ENCODE assay signal across 11 mouse cellular contexts in the genomic region with DNA sequence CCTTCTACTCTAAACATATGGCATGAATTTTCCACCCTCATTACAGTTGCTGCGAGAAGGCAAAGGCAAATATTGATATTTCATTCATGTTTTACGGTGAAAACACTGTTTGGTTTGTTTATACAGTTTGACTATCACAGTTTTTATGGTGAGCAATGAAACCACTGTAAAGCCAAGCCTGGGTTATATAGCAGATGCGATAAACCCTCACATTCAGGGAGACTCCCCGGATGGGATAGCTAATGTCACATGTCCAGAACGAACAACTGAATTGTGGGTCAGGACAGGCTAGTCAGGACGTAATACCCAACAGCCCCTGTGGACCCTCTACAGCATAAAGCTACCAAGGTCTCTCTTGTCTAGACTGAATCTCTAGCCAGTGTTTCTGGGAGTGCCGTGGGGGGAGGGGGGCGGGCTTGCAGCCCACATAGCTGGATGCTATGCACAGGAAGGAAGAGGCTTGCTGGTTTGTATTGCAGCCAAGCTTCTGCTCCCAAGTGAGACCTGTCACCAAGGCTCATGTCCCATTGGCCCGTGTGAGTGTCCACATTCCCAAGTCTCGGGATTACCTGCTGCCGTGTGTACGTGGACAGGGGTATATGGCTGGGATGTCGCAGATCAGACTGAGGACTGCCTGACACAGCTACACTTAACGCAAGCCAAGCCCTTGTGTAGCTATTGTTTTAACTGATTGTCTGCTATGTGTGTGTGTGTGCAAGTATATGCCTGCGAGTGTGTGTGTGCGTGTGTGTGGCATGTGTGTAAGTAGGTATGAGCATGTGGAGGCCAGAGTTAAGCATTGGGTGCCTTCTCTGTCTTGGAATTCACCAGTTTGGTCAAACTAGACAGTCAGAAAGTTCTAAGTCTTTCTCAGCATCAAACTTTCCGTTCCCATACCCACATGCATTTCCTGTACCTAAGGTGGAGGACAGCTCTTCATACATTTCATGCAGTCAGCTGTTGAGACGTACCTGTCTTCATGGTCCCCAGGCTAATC.
A peak's percentile ranks its signal among the peaks of the same experiment; 100 is the strongest.
DNase-seq lines count a peak whose midpoint lies in the region; ATAC-seq and TF ChIP-seq lines count a peak whose summit lies in the region.
"Had no signal": no experiment of that assay in that cellular context is flagged by ENCODE, and none has a peak within 500 bp of the region (broad histone marks: within the 10 kb centered on the region; RNA-seq: fewer than 3 reads in every experiment).

No protein-coding gene starts in this region.

- H3K27me3 ChIP-seq in heart, embryonic 13.5 days (replicated peaks) = peaks cover 7% of the 10 kb centered on the region; the same call in 1 of the 2 replicates
- no peaks in the 10 kb centered on the region for H3K27me3 ChIP-seq in midbrain, embryonic 13.5 days
- no peaks in the 10 kb centered on the region for H3K27me3 ChIP-seq in midbrain, postnatal 0 days (ENCODE audit: insufficient read depth, low read length)

- H3K4me3 ChIP-seq in heart, embryonic 13.5 days = no peak overlapping the region
- H3K4me3 ChIP-seq in midbrain, embryonic 13.5 days (replicated peaks) = no peak overlapping the region
- no peak overlapping the region for H3K4me3 ChIP-seq in midbrain, postnatal 0 days (ENCODE audit: low read depth, low read length)
- H3K4me3 ChIP-seq: myocyte had no signal

- intact Hi-C loops in left cerebral cortex, postnatal 4 days (cut with DNase I) = no loop called here

- H3K4me2 ChIP-seq in heart, embryonic 13.5 days = peak overlapping the region; percentile 57; the same call in 1 of the 2 replicates
- H3K4me2 ChIP-seq in midbrain, embryonic 13.5 days (replicated peaks) = no peak overlapping the region
- no peak overlapping the region for H3K4me2 ChIP-seq in midbrain, postnatal 0 days (ENCODE audit: low read depth, low read length, poor library complexity, severe bottlenecking)

- H3K9ac ChIP-seq in heart, embryonic 13.5 days = no peak overlapping the region
- no peak overlapping the region for H3K9ac ChIP-seq in midbrain, embryonic 13.5 days (replicated peaks)
- no peak overlapping the region for H3K9ac ChIP-seq in midbrain, postnatal 0 days (replicated peaks; ENCODE audit: low read length, poor library complexity, severe bottlenecking)
- H3K9ac ChIP-seq: liver, embryonic 14.5 days had no signal

- WGBS in heart, embryonic 13.5 days = 72% methylated on average over 18 of the region's 18 CpGs
- 86% methylated on average over 18 of the region's 18 CpGs for WGBS in midbrain, embryonic 13.5 days
- 81% methylated on average over 18 of the region's 18 CpGs for WGBS in midbrain, postnatal 0 days
- WGBS in large intestine, adult 2 months = 36% methylated on average over 18 of the region's 18 CpGs

- H3K27ac ChIP-seq in heart, embryonic 13.5 days (replicated peaks) = no peak overlapping the region
- H3K27ac ChIP-seq in midbrain, embryonic 13.5 days = peak overlapping the region; percentile 54
- H3K27ac ChIP-seq in midbrain, postnatal 0 days (ENCODE audit: low read depth, low read length) = no peak overlapping the region; the same call in 1 of the 2 replicates
- H3K27ac ChIP-seq: liver, embryonic 14.5 days had no signal

- ATAC-seq in heart, embryonic 13.5 days (ENCODE audit: extremely low read depth, insufficient number of reproducible peaks, low FRiP score, low TSS enrichment) = no peak; the same call in 1 of the 2 replicates
- 0 out of 2 replicates have a peak, but pooled peaks have one; percentile 28 for ATAC-seq in midbrain, embryonic 13.5 days
- ATAC-seq in midbrain, postnatal 0 days (ENCODE audit: low FRiP score) = no peak

- H3K36me3 ChIP-seq in heart, embryonic 13.5 days = no peaks in the 10 kb centered on the region
- H3K36me3 ChIP-seq in midbrain, embryonic 13.5 days = no peaks in the 10 kb centered on the region
- no peaks in the 10 kb centered on the region for H3K36me3 ChIP-seq in midbrain, postnatal 0 days (ENCODE audit: insufficient read depth, low read length)

- H3K9me3 ChIP-seq in heart, embryonic 13.5 days = no peaks in the 10 kb centered on the region
- H3K9me3 ChIP-seq in midbrain, embryonic 13.5 days = no peaks in the 10 kb centered on the region
- no peaks in the 10 kb centered on the region for H3K9me3 ChIP-seq in midbrain, postnatal 0 days (ENCODE audit: low read length)

- TF ChIP-seq CTCF in midbrain, postnatal 0 days (IDR thresholded peaks at IDR 0.05) = no peak

- H3K4me1 ChIP-seq in heart, embryonic 13.5 days = peaks cover 19% of the 10 kb centered on the region
- H3K4me1 ChIP-seq in midbrain, embryonic 13.5 days (replicated peaks) = peaks cover 38% of the 10 kb centered on the region
- H3K4me1 ChIP-seq in midbrain, postnatal 0 days (ENCODE audit: insufficient read depth, low read length) = no peaks in the 10 kb centered on the region

- DNase-seq in heart, adult 18-20 months = no peak
- no peak for DNase-seq in midbrain, postnatal 0 days (ENCODE audit: low spot score)
- peak; percentile 68 for DNase-seq in large intestine, adult 2 months (ENCODE audit: low read depth, low spot score)
- DNase-seq in left cerebral cortex, postnatal 4 days = no peak
- no peak for DNase-seq in adrenal gland, adult 18-20 months (ENCODE audit: low spot score in 2 of 2)
- DNase-seq in thymus, postnatal 0 days (ENCODE audit: low spot score) = no peak
- DNase-seq: right cerebral cortex, postnatal 14 days had no signal
